Mouse (Mus musculus) myocyte (in vitro differentiated cells): ENCODE data around the gene AI661453.

Source experiments
- CEBPB ChIP-seq: IDR thresholded peaks from 2 replicates; pipeline ENCODE4 v1.6.1; 2011; ENCODE audit warnings: mild to moderate bottlenecking, moderate library complexity; ENCODE audit not compliant: poor library complexity, insufficient read depth, severe bottlenecking
- E2F4 ChIP-seq: IDR thresholded peaks from one replicate; pipeline ENCODE4 v1.6.1; 2011; ENCODE audit warnings: mild to moderate bottlenecking, control low read depth, moderate library complexity; ENCODE audit not compliant: insufficient read depth

GRCm38 (mm10) chr17:47484993-47485392 lies 48.6 kb downstream of the AI661453 start:
- no peak for TF ChIP-seq CEBPB
- no peak for TF ChIP-seq E2F4
